Mouse (Mus musculus) ES-E14 (cell line): ENCODE results near the gene Fam229b. TPM values are rescaled to one million over a fixed set of nuclear protein-coding genes. Genes with fewer than 3 reads are reported as not detected.

Experiments
- DNase-seq: peaks from one replicate; pipeline ENCODE4 v3.0.0-alpha.2; 2013; ENCODE audit warnings: low read depth, low spot score
- H3K27ac ChIP-seq: 2 replicates; pipeline ENCODE4 v1.5.1; 2012; ENCODE audit warnings: low read depth, mild to moderate bottlenecking, low read length, moderate library complexity, mixed read lengths; ENCODE audit not compliant: poor library complexity, insufficient read depth, severe bottlenecking
- H3K36me3 ChIP-seq: 2 replicates; pipeline ENCODE4 v1.6.1; 2012; ENCODE audit warnings: mild to moderate bottlenecking, low read length, moderate library complexity, mixed read lengths; ENCODE audit not compliant: control insufficient read depth, poor library complexity, insufficient read depth, severe bottlenecking
- H3K4me1 ChIP-seq, 2 experiments: fragments of 150-350 bp in 1 of 2; sonication (generic) in 1 of 2; 2 replicates each; pipeline ENCODE4 v1.6.1; 2012; ENCODE audit warnings: low read length in 2 of 2, mild to moderate bottlenecking in 1 of 2, mixed read lengths in 1 of 2; ENCODE audit not compliant: control insufficient read depth in 2 of 2, insufficient read depth in 2 of 2, poor library complexity in 1 of 2
- H3K4me3 ChIP-seq, 2 experiments: fragments of 150-350 bp in 1 of 2; sonication (generic) in 1 of 2; 2 replicates each; pipeline ENCODE4 v1.5.1; 2012; ENCODE audit warnings: low read length in 2 of 2, low read depth in 1 of 2, mild to moderate bottlenecking in 1 of 2, mixed read lengths in 1 of 2; ENCODE audit not compliant: insufficient read depth in 1 of 2, poor library complexity in 1 of 2, severe bottlenecking in 1 of 2
- H3K9ac ChIP-seq: 2 replicates; pipeline ENCODE4 v1.6.1; 2012; ENCODE audit warnings: low read depth, mild to moderate bottlenecking, low read length, mixed read lengths; ENCODE audit not compliant: poor library complexity, insufficient read depth, severe bottlenecking
- H3K9me3 ChIP-seq: fragments of 150-350 bp; sonication (generic); 2 replicates; pipeline ENCODE4 v1.6.1; 2012; ENCODE audit warnings: low read depth, mild to moderate bottlenecking, low read length; ENCODE audit not compliant: control insufficient read depth, insufficient read depth
- CHD2 ChIP-seq: IDR thresholded peaks from 2 replicates; pipeline ENCODE4 v1.6.1; 2014; ENCODE audit warnings: mild to moderate bottlenecking, low read depth, low read length, inconsistent platforms
- HCFC1 ChIP-seq: IDR thresholded peaks from 2 replicates; pipeline ENCODE4 v1.6.1; 2012; ENCODE audit warnings: low read length, inconsistent platforms, borderline replicate concordance; ENCODE audit not compliant: insufficient read depth
- MAFK ChIP-seq: IDR thresholded peaks from 2 replicates; pipeline ENCODE4 v1.6.1; 2014; ENCODE audit warnings: mild to moderate bottlenecking, low read depth, low read length, inconsistent platforms; ENCODE audit not compliant: insufficient read depth
- ZC3H11A ChIP-seq: IDR thresholded peaks from 2 replicates; pipeline ENCODE4 v1.6.1; 2012; ENCODE audit warnings: low read depth, mild to moderate bottlenecking, inconsistent platforms, low read length, borderline replicate concordance
- ZNF384 ChIP-seq: IDR thresholded peaks from 2 replicates; pipeline ENCODE4 v1.6.1; 2012; ENCODE audit warnings: low read depth, low read length, inconsistent platforms
- in situ Hi-C, 2 experiments: fragments of 600-800 bp; cut with MboI; formaldehyde crosslinking; loops; one replicate each; pipeline ENCODE4 v1.15.1; 2025; ENCODE audit warnings: low sequenced_read_pairs in 2 of 2, inconsistent platforms in 1 of 2; ENCODE audit not compliant: unreplicated experiment in 2 of 2
- total RNA-seq: library from RNA; depleted of rRNA; stranded (reverse); fragments of 300-350 nt; gene quantifications from 2 replicates; pipeline ENCODE4 v1.2.3, GENCODE M21; 2012

Fam229b gene
- total RNA-seq, 1 experiment = 5.0 TPM

GRCm38 (mm10) chr10:39167611-39168010, 33.9 kb upstream of the Fam229b start:
- H3K9ac ChIP-seq = no peak overlapping the region
- DNase-seq = no peak
- H3K27ac ChIP-seq = no peak overlapping the region
- H3K9me3 ChIP-seq = no peaks in the 10 kb centered on the region
- H3K4me1 ChIP-seq = peaks cover 3 to 4% of the 10 kb centered on the region in 2 experiments; a peak in 3 of 4 replicates
- no peaks in the 10 kb centered on the region for H3K36me3 ChIP-seq
- no peak overlapping the region for H3K4me3 ChIP-seq
- in situ Hi-C loops = no loop called here
- TF ChIP-seq HCFC1 (no peak), ZNF384 (no peak), CHD2 (no peak), ZC3H11A (no peak), MAFK (no peak)

DNA sequence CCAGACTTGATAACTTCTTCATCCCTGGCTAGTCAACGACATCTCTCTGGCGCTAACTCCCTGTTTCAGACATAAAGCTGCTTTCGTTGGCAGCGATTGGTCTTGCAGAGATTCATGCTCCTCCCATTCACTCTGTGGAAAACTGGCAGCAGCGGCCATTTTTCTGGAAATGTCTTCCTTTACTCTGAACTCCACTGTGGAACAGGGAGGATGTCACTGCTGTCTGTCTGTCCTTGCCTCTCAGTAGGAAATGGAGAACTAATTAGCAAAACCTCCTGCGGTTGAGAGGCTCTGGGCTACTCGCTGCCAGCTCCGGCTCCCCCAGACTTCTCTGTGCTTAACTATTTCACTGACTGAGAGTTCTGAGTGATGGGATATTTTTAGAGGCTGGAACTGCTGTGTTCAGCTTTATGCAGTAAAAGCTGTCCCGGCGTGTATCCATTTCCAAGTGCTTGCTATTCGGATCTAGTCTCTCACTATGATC, 32.0 kb upstream of the Fam229b start:
- DNase-seq = no peak

GRCm38 (mm10) chr10:39163694-39164093, 30.0 kb upstream of the Fam229b start, which contains the start of gene Ccn6:
Gene Ccn6, minus strand, starts transcription at chr10:39163794.
- no peak within 1 kb of the TSS for H3K27ac ChIP-seq
- no peaks in the 10 kb centered on the region for H3K36me3 ChIP-seq
- no peak for TF ChIP-seq MAFK
- TF ChIP-seq HCFC1 = no peak
- TF ChIP-seq CHD2 = no peak
- TF ChIP-seq ZNF384 = no peak
- H3K9me3 ChIP-seq = no peaks in the 10 kb centered on the region
- no peak within 1 kb of the TSS for H3K9ac ChIP-seq
- peaks cover 2 to 3% of the 10 kb centered on the region in 2 experiments; a peak in 3 of 4 replicates for H3K4me1 ChIP-seq
- in situ Hi-C loops = no loop called here
- no peak within 1 kb of the TSS for H3K4me3 ChIP-seq
- no peak for DNase-seq

More for the DNA sequence above, 32.0 kb upstream of the Fam229b start:
- no peaks in the 10 kb centered on the region for H3K36me3 ChIP-seq
- H3K9ac ChIP-seq = no peak overlapping the region
- no peaks in the 10 kb centered on the region for H3K9me3 ChIP-seq
- no peak for TF ChIP-seq ZNF384
- TF ChIP-seq MAFK = no peak
- TF ChIP-seq CHD2 = no peak
- no peak for TF ChIP-seq ZC3H11A
- TF ChIP-seq HCFC1 = no peak
- in situ Hi-C loops = no loop called here
- H3K27ac ChIP-seq = no peak overlapping the region
- no peak overlapping the region for H3K4me3 ChIP-seq
- H3K4me1 ChIP-seq = peaks cover 0 to 2% of the 10 kb centered on the region in 2 experiments; a peak in 2 of 4 replicates

- Histone ChIP-seq H3K9me3 (no peaks in the 10 kb centered on the region), H3K4me3 (no peak overlapping the region), H3K4me1 (peaks cover 2 to 6% of the 10 kb centered on the region in 2 experiments; a peak in 3 of 4 replicates), H3K36me3 (no peaks in the 10 kb centered on the region), H3K9ac (no peak overlapping the region), H3K27ac (no peak overlapping the region)
- DNase-seq = no peak
- no peak for TF ChIP-seq ZNF384
- no peak for TF ChIP-seq MAFK
- TF ChIP-seq HCFC1 = no peak
- TF ChIP-seq CHD2 = no peak
- TF ChIP-seq ZC3H11A = no peak
- in situ Hi-C loops = no loop called here
These were observed 29.2 kb upstream of the Fam229b start for GRCm38 (mm10) chr10:39162666-39163484.

- Histone ChIP-seq H3K4me3 (no peak overlapping the region), H3K9ac (no peak overlapping the region), H3K9me3 (no peaks in the 10 kb centered on the region), H3K27ac (no peak overlapping the region), H3K4me1 (peaks cover 2 to 6% of the 10 kb centered on the region in 2 experiments; a peak in 3 of 4 replicates), H3K36me3 (no peaks in the 10 kb centered on the region)
- in situ Hi-C loops = no loop called here
- TF ChIP-seq HCFC1 (no peak), MAFK (no peak), CHD2 (no peak)
- no peak for DNase-seq
These were observed 27.7 kb upstream of the Fam229b start for GRCm38 (mm10) chr10:39161406-39161805.
